Mouse (Mus musculus): ENCODE results near the gene Scml4. TPM values are rescaled to one million over a fixed set of nuclear protein-coding genes. Genes with fewer than 3 reads are reported as not detected.

The Scml4 gene
- polyA plus RNA-seq, 1 experiment from 2014 or later = 0.64 TPM

DNA sequence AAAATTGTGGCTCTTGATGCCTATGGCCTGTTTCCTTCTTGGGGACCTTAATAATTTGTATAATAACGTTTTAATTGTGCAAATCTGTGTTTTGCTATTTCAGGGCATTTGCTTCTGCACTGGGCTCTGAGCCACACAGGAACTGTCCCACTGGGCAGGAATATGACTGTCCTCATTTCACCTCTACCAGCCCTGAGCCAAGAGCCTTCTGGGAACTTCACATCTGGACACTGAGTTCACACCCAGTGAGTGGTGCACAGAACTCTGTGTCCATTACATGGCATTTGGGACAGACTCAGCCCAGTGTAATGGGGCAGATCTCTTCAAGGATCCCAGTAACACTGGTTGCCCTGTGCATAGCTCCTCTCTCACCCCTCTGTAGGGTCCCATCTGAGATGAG lies 16.8 kb upstream of the Scml4 start:
- WGBS = 76% methylated on average over 1 of the region's 1 CpGs
- no peak for DNase-seq (ENCODE audit: low spot score)
- no peaks in the 10 kb centered on the region for H3K27me3 ChIP-seq (replicated peaks; ENCODE audit: low read depth, poor library complexity, severe bottlenecking)

GRCm38 (mm10) chr10:42845480-42845879 lies 14.7 kb upstream of the Scml4 start:
- H3K9me3 ChIP-seq = no peaks in the 10 kb centered on the region
- H3K4me1 ChIP-seq = peaks cover 4% of the 10 kb centered on the region; the same call in 1 of the 2 replicates
- H3K27ac ChIP-seq (replicated peaks) = no peak overlapping the region
- H3K27me3 ChIP-seq (replicated peaks; ENCODE audit: low read depth, poor library complexity, severe bottlenecking) = no peaks in the 10 kb centered on the region
- 0 out of 2 replicates have a peak, but pooled peaks cover 7% of the 10 kb centered on the region for H3K36me3 ChIP-seq (replicated peaks)
- no peak overlapping the region for H3K4me3 ChIP-seq
- no peak for DNase-seq (ENCODE audit: low spot score)
- WGBS = 43% methylated on average over 1 of the region's 1 CpGs

More for the DNA sequence above, 16.8 kb upstream of the Scml4 start:
- Histone ChIP-seq H3K4me3 (no peak overlapping the region), H3K4me1 (peaks cover 4% of the 10 kb centered on the region; the same call in 1 of the 2 replicates), H3K36me3 (replicated peaks) (peaks cover 18% of the 10 kb centered on the region), H3K27ac (replicated peaks) (no peak overlapping the region), H3K9me3 (peaks cover 4% of the 10 kb centered on the region; the same call in 1 of the 2 replicates)

- H3K4me3 ChIP-seq = no peak overlapping the region
- 0 out of 2 replicates have a peak, but pooled peaks cover 7% of the 10 kb centered on the region for H3K36me3 ChIP-seq (replicated peaks)
- no peak for DNase-seq (ENCODE audit: low spot score)
- WGBS = 92% methylated on average over 13 of the region's 13 CpGs
- no peaks in the 10 kb centered on the region for H3K4me1 ChIP-seq
- no peak overlapping the region for H3K27ac ChIP-seq (replicated peaks)
- H3K27me3 ChIP-seq (replicated peaks; ENCODE audit: low read depth, poor library complexity, severe bottlenecking) = peaks cover 8% of the 10 kb centered on the region; the same call in 1 of the 2 replicates
- H3K9me3 ChIP-seq = no peaks in the 10 kb centered on the region
These were observed 11.7 kb upstream of the Scml4 start for GRCm38 (mm10) chr10:42848179-42849080.

DNA sequence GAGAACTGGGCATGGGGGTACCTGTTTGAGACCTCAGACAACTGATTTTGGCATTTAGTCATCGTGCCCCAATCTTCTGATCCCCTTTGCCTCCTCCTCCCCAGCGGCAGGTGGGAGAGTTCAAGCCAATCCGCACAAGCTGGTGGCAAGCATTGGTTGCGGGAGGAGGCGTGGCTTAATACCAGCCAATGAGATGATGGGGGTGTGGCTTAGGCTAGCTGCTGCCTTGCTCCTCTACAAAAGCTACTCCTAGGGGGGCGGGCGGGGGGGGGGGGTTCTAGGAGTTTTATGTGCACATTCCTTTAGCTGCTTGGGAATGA lies 11.1 kb upstream of the Scml4 start:
- WGBS = 85% methylated on average over 7 of the region's 7 CpGs
- Histone ChIP-seq H3K9me3 (no peaks in the 10 kb centered on the region), H3K27me3 (replicated peaks; ENCODE audit: low read depth, poor library complexity, severe bottlenecking) (peaks cover 8% of the 10 kb centered on the region; the same call in 1 of the 2 replicates), H3K4me3 (no peak overlapping the region), H3K4me1 (no peaks in the 10 kb centered on the region), H3K36me3 (replicated peaks) (0 out of 2 replicates have a peak, but pooled peaks cover 4% of the 10 kb centered on the region), H3K27ac (replicated peaks) (no peak overlapping the region)
- no peak for DNase-seq (ENCODE audit: low spot score)

GRCm38 (mm10) chr10:42854838-42855237 lies 5.3 kb upstream of the Scml4 start:
- Histone ChIP-seq H3K36me3 (replicated peaks) (no peaks in the 10 kb centered on the region), H3K4me1 (peaks cover 24% of the 10 kb centered on the region), H3K27me3 (replicated peaks; ENCODE audit: low read depth, poor library complexity, severe bottlenecking) (peaks cover 11% of the 10 kb centered on the region; the same call in 1 of the 2 replicates), H3K4me3 (no peak overlapping the region), H3K9me3 (no peaks in the 10 kb centered on the region; the same call in 1 of the 2 replicates), H3K27ac (replicated peaks) (peak overlapping the region; percentile 65)
- no peak for DNase-seq (ENCODE audit: low spot score)
- 53% methylated on average over 4 of the region's 4 CpGs for WGBS

- 40% methylated on average over 5 of the region's 5 CpGs for WGBS
- DNase-seq (ENCODE audit: low spot score) = peak; percentile 46
- Histone ChIP-seq H3K36me3 (replicated peaks) (no peaks in the 10 kb centered on the region), H3K27ac (replicated peaks) (peak overlapping the region; percentile 65), H3K27me3 (replicated peaks; ENCODE audit: low read depth, poor library complexity, severe bottlenecking) (peaks cover 11% of the 10 kb centered on the region; the same call in 1 of the 2 replicates), H3K4me3 (no peak overlapping the region), H3K9me3 (no peaks in the 10 kb centered on the region; the same call in 1 of the 2 replicates), H3K4me1 (peaks cover 29% of the 10 kb centered on the region)
These were observed 4.9 kb upstream of the Scml4 start for GRCm38 (mm10) chr10:42855250-42855649.

- 93% methylated on average over 9 of the region's 9 CpGs for WGBS
- Histone ChIP-seq H3K36me3 (replicated peaks) (no peaks in the 10 kb centered on the region), H3K4me3 (no peak overlapping the region), H3K27ac (replicated peaks) (no peak overlapping the region), H3K27me3 (replicated peaks; ENCODE audit: low read depth, poor library complexity, severe bottlenecking) (peaks cover 4% of the 10 kb centered on the region; the same call in 1 of the 2 replicates), H3K4me1 (peaks cover 38% of the 10 kb centered on the region), H3K9me3 (no peaks in the 10 kb centered on the region; the same call in 1 of the 2 replicates)
- DNase-seq (ENCODE audit: low spot score) = no peak
These were observed 3.6 kb upstream of the Scml4 start for GRCm38 (mm10) chr10:42856574-42856973.

- Histone ChIP-seq H3K9me3 (no peaks in the 10 kb centered on the region; the same call in 1 of the 2 replicates), H3K27me3 (replicated peaks; ENCODE audit: low read depth, poor library complexity, severe bottlenecking) (peaks cover 3% of the 10 kb centered on the region; the same call in 1 of the 2 replicates), H3K4me1 (peaks cover 41% of the 10 kb centered on the region), H3K36me3 (replicated peaks) (no peaks in the 10 kb centered on the region), H3K27ac (replicated peaks) (no peak overlapping the region), H3K4me3 (no peak overlapping the region)
- DNase-seq (ENCODE audit: low spot score) = no peak
- WGBS = 93% methylated on average over 2 of the region's 2 CpGs
These were observed 3.1 kb upstream of the Scml4 start for GRCm38 (mm10) chr10:42857021-42857420.

DNA sequence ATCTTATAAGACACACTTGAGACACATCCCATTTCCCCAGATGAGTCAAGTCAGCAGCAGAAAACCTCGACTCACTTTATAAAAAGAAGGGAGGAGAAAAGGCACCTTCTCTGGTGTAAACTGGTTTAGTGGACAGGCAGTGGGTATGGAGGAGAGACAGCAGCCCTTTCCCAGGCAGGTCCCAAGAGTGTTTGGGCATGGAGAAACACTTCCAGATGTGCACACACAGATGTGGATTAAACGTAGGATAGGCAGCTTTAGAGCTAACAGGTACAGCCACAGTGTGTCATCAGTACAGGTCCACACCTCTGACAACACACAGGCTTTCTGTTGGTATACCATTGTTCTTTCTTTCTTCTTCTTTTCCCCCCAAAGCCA lies 400 bp upstream of the Scml4 start:
- Histone ChIP-seq H3K4me1 (peaks cover 52% of the 10 kb centered on the region), H3K36me3 (replicated peaks) (no peaks in the 10 kb centered on the region), H3K4me3 (peak overlapping the region; percentile 38; the same call in 1 of the 2 replicates), H3K27me3 (replicated peaks; ENCODE audit: low read depth, poor library complexity, severe bottlenecking) (peaks cover 17% of the 10 kb centered on the region), H3K27ac (replicated peaks) (peak overlapping the region; percentile 72), H3K9me3 (no peaks in the 10 kb centered on the region; the same call in 1 of the 2 replicates)
- DNase-seq (ENCODE audit: low spot score) = peak; percentile 56
- 25% methylated on average over 2 of the region's 2 CpGs for WGBS

DNA sequence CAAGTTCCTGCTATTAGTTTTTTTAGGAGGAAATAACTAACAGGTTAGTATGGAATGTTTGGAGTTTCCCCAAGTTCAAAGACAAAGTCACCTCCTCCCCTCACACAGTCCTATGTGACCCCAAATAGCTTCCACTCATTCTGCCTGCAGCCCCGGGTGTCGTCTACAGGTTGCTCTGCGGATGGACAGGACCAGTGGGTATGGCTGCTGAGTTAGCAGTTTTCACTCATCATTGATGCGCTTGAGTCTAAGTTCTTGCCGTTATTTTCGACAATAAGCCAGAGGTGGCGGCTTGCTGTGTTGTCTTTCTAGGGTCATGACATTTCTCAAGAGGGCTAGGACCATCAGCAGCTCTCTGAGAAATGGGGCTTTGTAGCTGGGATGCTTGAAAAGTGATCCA lies 1.3 kb downstream of the Scml4 start:
- Histone ChIP-seq H3K4me1 (peaks cover 43% of the 10 kb centered on the region), H3K9me3 (no peaks in the 10 kb centered on the region; the same call in 1 of the 2 replicates), H3K36me3 (replicated peaks) (no peaks in the 10 kb centered on the region), H3K27me3 (replicated peaks; ENCODE audit: low read depth, poor library complexity, severe bottlenecking) (peaks cover 23% of the 10 kb centered on the region), H3K4me3 (no peak overlapping the region), H3K27ac (replicated peaks) (no peak overlapping the region)
- 73% methylated on average over 7 of the region's 7 CpGs for WGBS
- DNase-seq (ENCODE audit: low spot score) = no peak

- no peaks in the 10 kb centered on the region for H3K36me3 ChIP-seq (replicated peaks)
- DNase-seq (ENCODE audit: low spot score) = no peak
- H3K9me3 ChIP-seq = no peaks in the 10 kb centered on the region
- 66% methylated on average over 13 of the region's 13 CpGs for WGBS
- H3K27me3 ChIP-seq (replicated peaks; ENCODE audit: low read depth, poor library complexity, severe bottlenecking) = peaks cover 22% of the 10 kb centered on the region
- no peak overlapping the region for H3K4me3 ChIP-seq
- H3K27ac ChIP-seq (replicated peaks) = no peak overlapping the region
- H3K4me1 ChIP-seq = peaks cover 42% of the 10 kb centered on the region
These were observed 2.1 kb downstream of the Scml4 start for GRCm38 (mm10) chr10:42862102-42862740.

DNA sequence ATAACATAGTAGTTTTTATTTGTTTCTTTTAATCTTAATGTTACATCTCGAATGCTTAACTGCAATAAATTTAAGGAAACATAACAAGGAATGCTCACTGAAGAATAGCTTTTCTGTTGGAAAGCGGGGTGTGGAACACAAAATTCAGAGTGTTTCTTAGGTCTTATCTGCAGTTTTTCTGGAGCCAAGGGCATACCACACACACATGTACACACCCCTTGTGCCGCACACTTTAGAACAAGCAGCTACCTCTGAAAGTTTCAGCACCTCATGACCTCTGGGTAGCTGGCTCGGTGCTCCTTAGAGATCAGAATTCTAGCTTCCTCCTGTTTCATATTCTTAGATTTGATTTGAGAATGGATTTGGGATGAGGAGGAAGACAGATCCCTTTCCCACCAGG lies 2.6 kb downstream of the Scml4 start:
- WGBS = 84% methylated on average over 4 of the region's 4 CpGs

More for the DNA sequence above, 2.6 kb downstream of the Scml4 start:
- Histone ChIP-seq H3K36me3 (replicated peaks) (no peaks in the 10 kb centered on the region), H3K27ac (replicated peaks) (no peak overlapping the region), H3K27me3 (replicated peaks; ENCODE audit: low read depth, poor library complexity, severe bottlenecking) (peaks cover 25% of the 10 kb centered on the region), H3K4me3 (no peak overlapping the region), H3K9me3 (no peaks in the 10 kb centered on the region), H3K4me1 (peaks cover 43% of the 10 kb centered on the region)
- no peak for DNase-seq (ENCODE audit: low spot score)

Data from embryonic facial prominence, embryonic 10.5 days (tissue).